In genomic region chr12:75736296-75736695, GRCm38 (mm10) we compare ENCODE assay signal across 9 mouse cellular contexts. TPM values are rescaled to one million over a fixed set of nuclear protein-coding genes. Genes with fewer than 3 reads are reported as not detected.
DNase-seq lines count a peak whose midpoint lies in the region; ATAC-seq lines count a peak whose summit lies in the region.
"Had no signal": no experiment of that assay in that cellular context is flagged by ENCODE, and none has a peak within 500 bp of the region (broad histone marks: within the 10 kb centered on the region; RNA-seq: fewer than 3 reads in every experiment).

No protein-coding gene starts in this region.

- WGBS in intestine, embryonic 14.5 days, result 78% methylated on average over 4 of the region's 4 CpGs
- WGBS in intestine, embryonic 15.5 days, result 77% methylated on average over 4 of the region's 4 CpGs
- 75% methylated on average over 4 of the region's 4 CpGs for WGBS in neural tube, embryonic 13.5 days

- H3K4me3 ChIP-seq in intestine, embryonic 14.5 days (ENCODE audit: low read depth, low read length), result no peak overlapping the region
- H3K4me3 ChIP-seq in intestine, embryonic 15.5 days (replicated peaks), result no peak overlapping the region
- H3K4me3 ChIP-seq in neural tube, embryonic 13.5 days, result no peak overlapping the region

- no peaks in the 10 kb centered on the region for H3K9me3 ChIP-seq in intestine, embryonic 14.5 days (ENCODE audit: control insufficient read depth, low read length)
- no peaks in the 10 kb centered on the region for H3K9me3 ChIP-seq in intestine, embryonic 15.5 days
- H3K9me3 ChIP-seq in neural tube, embryonic 13.5 days, result no peaks in the 10 kb centered on the region
- H3K9me3 ChIP-seq: limb, embryonic 13.5 days had no signal

- H3K27ac ChIP-seq in intestine, embryonic 14.5 days (ENCODE audit: low read depth), result no peak overlapping the region
- no peak overlapping the region for H3K27ac ChIP-seq in intestine, embryonic 15.5 days
- no peak overlapping the region for H3K27ac ChIP-seq in neural tube, embryonic 13.5 days (replicated peaks)

- no peak for ATAC-seq in intestine, embryonic 14.5 days (replicated peaks; ENCODE audit: low FRiP score, low TSS enrichment, low read depth)
- ATAC-seq in intestine, embryonic 15.5 days, result no peak
- ATAC-seq in neural tube, embryonic 13.5 days (ENCODE audit: low read depth), result no peak

- no peak overlapping the region for H3K9ac ChIP-seq in intestine, embryonic 14.5 days (ENCODE audit: low read length)
- no peak overlapping the region for H3K9ac ChIP-seq in intestine, embryonic 15.5 days
- H3K9ac ChIP-seq in neural tube, embryonic 13.5 days, result no peak overlapping the region

- no peaks in the 10 kb centered on the region for H3K36me3 ChIP-seq in intestine, embryonic 14.5 days (ENCODE audit: control insufficient read depth, insufficient read depth, low read length)
- H3K36me3 ChIP-seq in intestine, embryonic 15.5 days, result no peaks in the 10 kb centered on the region
- H3K36me3 ChIP-seq in neural tube, embryonic 13.5 days, result no peaks in the 10 kb centered on the region
- H3K36me3 ChIP-seq: limb, embryonic 13.5 days had no signal

- H3K4me1 ChIP-seq in intestine, embryonic 14.5 days (replicated peaks; ENCODE audit: control insufficient read depth, insufficient read depth, low read length), result peaks cover 3% of the 10 kb centered on the region; the same call in 1 of the 2 replicates
- 0 out of 2 replicates have a peak, but pooled peaks cover 2% of the 10 kb centered on the region for H3K4me1 ChIP-seq in intestine, embryonic 15.5 days (replicated peaks)
- H3K4me1 ChIP-seq in neural tube, embryonic 13.5 days (replicated peaks), result peaks cover 24% of the 10 kb centered on the region

- DNase-seq in cerebellum, postnatal 14 days, result peak; percentile 26 to 39
- no peak for DNase-seq in cerebellum, postnatal 36 days
- DNase-seq in intestine, embryonic 14.5 days (ENCODE audit: low spot score), result no peak
- DNase-seq in right cerebral cortex, postnatal 4 days, result peak; percentile 31
- DNase-seq in right cerebral cortex, postnatal 36 days (ENCODE audit: low spot score in 2 of 2), result no peak
- DNase-seq in kidney, adult 8-10 months, result no peak

- no peaks in the 10 kb centered on the region for H3K27me3 ChIP-seq in intestine, embryonic 14.5 days (replicated peaks; ENCODE audit: control insufficient read depth, insufficient read depth, low read length)
- H3K27me3 ChIP-seq in intestine, embryonic 15.5 days (replicated peaks), result no peaks in the 10 kb centered on the region
- peaks cover 60% of the 10 kb centered on the region for H3K27me3 ChIP-seq in neural tube, embryonic 13.5 days
- H3K27me3 ChIP-seq: limb, embryonic 13.5 days had no signal

- peak overlapping the region; percentile 97; the same call in 1 of the 2 replicates for H3K4me2 ChIP-seq in intestine, embryonic 14.5 days (ENCODE audit: low read length)
- H3K4me2 ChIP-seq in intestine, embryonic 15.5 days (replicated peaks), result no peak overlapping the region
- H3K4me2 ChIP-seq in neural tube, embryonic 13.5 days, result peak overlapping the region; percentile 97

RNA-seq across cellular contexts. Expression of gene Sgpp1, which starts 0.8 kb away (rescaled TPM):
- 14.3 and 15.4 TPM in 2 replicates for polyA plus RNA-seq in intestine, embryonic 14.5 days (2014; fragmentation: Nextera tagmentation; extraction: Ambion mirVana)
- 16.2 and 16.3 TPM in 2 replicates for polyA plus RNA-seq in intestine, embryonic 15.5 days (2015; fragmentation: Nextera tagmentation; extraction: Ambion mirVana)
- 8.0 and 8.6 TPM in 2 replicates for polyA plus RNA-seq in neural tube, embryonic 13.5 days (2015; fragmentation: Nextera tagmentation; extraction: Ambion mirVana)

Comparison
In these comparisons a context has a peak if more than half of its experiments do, and no peak if none do; other contexts are left out.
1. DNase-seq: peak in cerebellum, postnatal 14 days (2 of 2) and right cerebral cortex, postnatal 4 days (single experiment); none in cerebellum, postnatal 36 days (0 of 2), intestine, embryonic 14.5 days (single experiment), right cerebral cortex, postnatal 36 days (0 of 2) and kidney, adult 8-10 months (0 of 2).